Mouse (Mus musculus): ENCODE measurements around the gene Srpk2.
"Not testable (repeated sequence)": the region's sequence is repeated elsewhere in the genome, so short reads cannot be mapped to it uniquely, and the experiment has no call there.

Gene Srpk2

GRCm38 (mm10) chr5:23674829-23675498, 9.5 kb downstream of the Srpk2 start:
- no peak for DNase-seq (ENCODE audit: low read depth, low spot score)

GRCm38 (mm10) chr5:23672136-23672535, 12.3 kb downstream of the Srpk2 start:
- no peak for DNase-seq (ENCODE audit: low read depth, low spot score)

GRCm38 (mm10) chr5:23670880-23671279, 13.5 kb downstream of the Srpk2 start:
- DNase-seq (ENCODE audit: low read depth, low spot score): no peak

GRCm38 (mm10) chr5:23665906-23666305, 18.5 kb downstream of the Srpk2 start:
- DNase-seq (ENCODE audit: low read depth, low spot score): no peak

GRCm38 (mm10) chr5:23661191-23661590, 23.2 kb downstream of the Srpk2 start:
- DNase-seq (ENCODE audit: low read depth, low spot score): no peak

- no peak for DNase-seq (ENCODE audit: low read depth, low spot score)
Measured at GRCm38 (mm10) chr5:23658017-23658416, 26.4 kb downstream of the Srpk2 start.

GRCm38 (mm10) chr5:23656590-23656989, 27.8 kb downstream of the Srpk2 start:
- DNase-seq (ENCODE audit: low read depth, low spot score): no peak

GRCm38 (mm10) chr5:23655030-23655429, 29.4 kb downstream of the Srpk2 start:
- DNase-seq (ENCODE audit: low read depth, low spot score): no peak

GRCm38 (mm10) chr5:23652326-23652725, 32.1 kb downstream of the Srpk2 start:
- no peak for DNase-seq (ENCODE audit: low read depth, low spot score)

GRCm38 (mm10) chr5:23651786-23652185, 32.6 kb downstream of the Srpk2 start:
- no peak for DNase-seq (ENCODE audit: low read depth, low spot score)

- DNase-seq (ENCODE audit: low read depth, low spot score): no peak
Measured at GRCm38 (mm10) chr5:23650504-23650903, 33.9 kb downstream of the Srpk2 start.

- no peak for DNase-seq (ENCODE audit: low read depth, low spot score)
Measured at GRCm38 (mm10) chr5:23649246-23649645, 35.2 kb downstream of the Srpk2 start.

- no peak for DNase-seq (ENCODE audit: low read depth, low spot score)
Measured at GRCm38 (mm10) chr5:23645671-23646070, 38.7 kb downstream of the Srpk2 start.

GRCm38 (mm10) chr5:23639193-23639592, 45.2 kb downstream of the Srpk2 start:
- DNase-seq (ENCODE audit: low read depth, low spot score): not testable (repeated sequence)

- DNase-seq (ENCODE audit: low read depth, low spot score): no peak
Measured at GRCm38 (mm10) chr5:23638023-23638422, 46.4 kb downstream of the Srpk2 start.

GRCm38 (mm10) chr5:23637337-23637736, 47.1 kb downstream of the Srpk2 start:
- DNase-seq (ENCODE audit: low read depth, low spot score): no peak

- no peak for DNase-seq (ENCODE audit: low read depth, low spot score)
Measured at GRCm38 (mm10) chr5:23631490-23631889, 52.9 kb downstream of the Srpk2 start.

GRCm38 (mm10) chr5:23627221-23627620, 57.2 kb downstream of the Srpk2 start:
- DNase-seq (ENCODE audit: low read depth, low spot score): no peak

GRCm38 (mm10) chr5:23626173-23626572, 58.2 kb downstream of the Srpk2 start:
- no peak for DNase-seq (ENCODE audit: low read depth, low spot score)

- DNase-seq (ENCODE audit: low read depth, low spot score): no peak
Measured at GRCm38 (mm10) chr5:23620621-23621020, 63.8 kb downstream of the Srpk2 start.

GRCm38 (mm10) chr5:23618656-23619055, 65.8 kb downstream of the Srpk2 start:
- no peak for DNase-seq (ENCODE audit: low read depth, low spot score)

GRCm38 (mm10) chr5:23617104-23617415, 67.4 kb downstream of the Srpk2 start:
- no peak for DNase-seq (ENCODE audit: low read depth, low spot score)

- DNase-seq (ENCODE audit: low read depth, low spot score): no peak
Measured at GRCm38 (mm10) chr5:23616270-23617103, 67.9 kb downstream of the Srpk2 start.

All from WW6 (cell line).